Mouse (Mus musculus) embryonic fibroblast, embryonic 13.5 days (primary cell): ENCODE results near the gene Sectm1a.

Experiments used
- CTCF ChIP-seq: IDR thresholded peaks from 2 replicates; pipeline ENCODE4 v1.5.1; 2011; ENCODE audit warnings: mild to moderate bottlenecking, control low read depth, low read length, moderate library complexity, borderline replicate concordance; ENCODE audit not compliant: insufficient read depth
- POLR2A ChIP-seq: IDR thresholded peaks from 2 replicates; pipeline ENCODE4 v1.6.1; 2011; ENCODE audit warnings: low read depth, mild to moderate bottlenecking, control low read depth, low read length, moderate library complexity

GRCm38 (mm10) chr11:121111051-121111450, 30.0 kb upstream of the Sectm1a start:
- TF ChIP-seq POLR2A, result no peak
- no peak for TF ChIP-seq CTCF
